Mouse (Mus musculus): ENCODE results near the gene Rabep1. TPM values are rescaled to one million over a fixed set of nuclear protein-coding genes. Genes with fewer than 3 reads are reported as not detected.

The Rabep1 gene
- total RNA-seq (2023) = 10 to 100 TPM; 37.8 to 41.6 TPM

GRCm38 (mm10) chr11:70844559-70845456 lies at the start of gene Rabep1:
Gene Rabep1, plus strand, starts transcription at chr11:70844778.

GRCm38 (mm10) chr11:70812365-70812764 lies 32.2 kb upstream of the Rabep1 start, which contains the start of gene Scimp:
Gene Scimp, minus strand, starts transcription at chr11:70812586.

GRCm38 (mm10) chr11:70969821-70970559 lies 125.4 kb downstream of the Rabep1 start, which contains the start of the genes Nup88 and Rpain:
Gene Nup88, minus strand, starts transcription at chr11:70969973.
Gene Rpain, plus strand, starts transcription at chr11:70970213.

GRCm38 (mm10) chr11:70982557-70983228 lies 138.1 kb downstream of the Rabep1 start, which contains the start of gene C1qbp:
Gene C1qbp, minus strand, starts transcription at chr11:70983026.

Other genes starting within 250 kb of the Rabep1 start
- gene 4930544D05Rik, start 228.9 kb upstream of the Rabep1 start, total RNA-seq (2023) = 1 to 10 TPM; 2.6 to 3.3 TPM
- gene Chrne, start 225.6 kb upstream of the Rabep1 start, total RNA-seq (2023) = 1 to 10 TPM; 3.3 to 4.4 TPM
- not detected for gene Gp1ba, start 205.7 kb upstream of the Rabep1 start, total RNA-seq (2023)
- 100 to 1,000 TPM; 234 to 250 TPM for gene Rnf167, start 197.5 kb upstream of the Rabep1 start, total RNA-seq (2023)
- gene Slc25a11, start 197.3 kb upstream of the Rabep1 start, total RNA-seq (2023) = 10 to 100 TPM; 64.3 to 67.8 TPM
- 1,000 to 10,000 TPM; 1,694 to 1,755 TPM for gene Pfn1, start 190.1 kb upstream of the Rabep1 start, total RNA-seq (2023)
- gene Eno3, start 187.6 kb upstream of the Rabep1 start, total RNA-seq (2023) = 10 to 100 TPM; 30.7 to 31.4 TPM
- gene Spag7, start 175.4 kb upstream of the Rabep1 start, total RNA-seq (2023) = 10 to 100 TPM; 32.6 to 35.8 TPM
- gene Camta2, start 156.7 kb upstream of the Rabep1 start, total RNA-seq (2023) = 10 to 100 TPM; 43.9 to 48.0 TPM
- gene Inca1, start 144.6 kb upstream of the Rabep1 start, total RNA-seq (2023) = under 1 TPM; 0.47 to 0.53 TPM
- 10 to 100 TPM; 29.5 to 33.2 TPM for gene Kif1c, start 144.2 kb upstream of the Rabep1 start, total RNA-seq (2023)
- gene Zfp3, start 80.6 kb upstream of the Rabep1 start, total RNA-seq (2023) = 1 to 10 TPM; 3.3 to 4.7 TPM
- not detected for gene Scimp, start 32.2 kb upstream of the Rabep1 start, total RNA-seq (2023)
- gene Nup88, start 125.2 kb downstream of the Rabep1 start, total RNA-seq (2023) = 10 to 100 TPM; 91.2 to 98.1 TPM
- gene Rpain, start 125.4 kb downstream of the Rabep1 start, total RNA-seq (2023) = 10 to 100 TPM; 49.0 to 50.9 TPM
- gene C1qbp, start 138.2 kb downstream of the Rabep1 start, total RNA-seq (2023) = 100 to 1,000 TPM in 1 of 2 experiments, 10 to 100 TPM in 1; 92.8 to 110 TPM
- 10 to 100 TPM; 29.8 to 33.7 TPM for gene Dhx33, start 159.7 kb downstream of the Rabep1 start, total RNA-seq (2023)
- gene Mis12, start 174.8 kb downstream of the Rabep1 start, total RNA-seq (2023) = 10 to 100 TPM; 13.4 to 17.3 TPM
- 10 to 100 TPM; 34.5 to 38.4 TPM for gene Derl2, start 175.1 kb downstream of the Rabep1 start, total RNA-seq (2023)
- gene 6330403K07Rik, start 188.7 kb downstream of the Rabep1 start, total RNA-seq (2023) = under 1 TPM; 0.39 to 0.61 TPM